Mouse (Mus musculus) lung, adult 18-20 months (tissue): ENCODE data around the gene Osmr.
A peak's percentile ranks its signal among the peaks of the same experiment; 100 is the strongest.

Experiments
- DNase-seq, 2 experiments: peaks; one replicate each; pipeline ENCODE4 v3.0.0; 2022; ENCODE audit warnings: mixed read lengths in 2 of 2

Osmr gene

DNA sequence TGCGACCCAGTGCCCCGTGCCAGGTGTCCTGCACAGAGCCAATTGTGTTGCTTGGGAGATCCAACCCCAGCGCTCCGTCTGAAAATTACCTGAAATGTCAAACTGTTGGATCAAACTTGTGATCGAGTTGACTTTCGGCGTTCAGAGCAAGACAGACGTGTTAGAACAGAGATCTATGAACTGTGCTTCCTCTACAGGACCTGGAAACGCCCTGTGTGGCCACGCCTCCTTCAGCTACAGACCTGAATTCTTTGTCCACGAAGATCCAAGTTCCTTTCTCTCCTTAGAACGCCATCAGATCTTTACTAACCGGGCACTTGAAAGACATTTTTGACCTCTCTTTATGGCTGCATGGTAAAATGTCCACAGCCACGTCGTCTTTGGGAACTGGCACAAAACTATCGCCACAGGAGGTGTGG, at the start of gene Osmr:
Osmr (minus strand) TSS at position 369 of the 419 bp plus-strand sequence.
- DNase-seq: peak; percentile 32 to 49

DNA sequence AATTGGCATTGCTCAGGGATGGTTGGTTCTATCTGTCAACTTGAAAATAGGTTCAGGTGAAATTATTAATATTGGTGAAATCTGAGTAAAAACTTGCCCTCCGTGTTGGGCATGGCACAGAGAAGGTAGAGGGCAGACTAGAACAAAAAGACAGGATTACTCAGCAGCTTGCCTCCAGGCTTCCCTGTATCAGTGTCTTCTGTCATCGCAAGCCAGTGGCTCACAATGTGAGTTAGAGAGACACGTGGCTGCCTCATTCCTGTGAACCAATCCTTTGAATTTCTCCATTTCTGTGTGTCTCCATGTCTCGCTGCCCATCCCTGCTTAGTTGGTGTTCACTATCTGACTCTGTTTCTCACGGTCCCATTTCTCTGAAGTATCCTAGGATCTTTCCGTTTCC, 44.6 kb upstream of the Osmr start:
- DNase-seq: no peak

DNA sequence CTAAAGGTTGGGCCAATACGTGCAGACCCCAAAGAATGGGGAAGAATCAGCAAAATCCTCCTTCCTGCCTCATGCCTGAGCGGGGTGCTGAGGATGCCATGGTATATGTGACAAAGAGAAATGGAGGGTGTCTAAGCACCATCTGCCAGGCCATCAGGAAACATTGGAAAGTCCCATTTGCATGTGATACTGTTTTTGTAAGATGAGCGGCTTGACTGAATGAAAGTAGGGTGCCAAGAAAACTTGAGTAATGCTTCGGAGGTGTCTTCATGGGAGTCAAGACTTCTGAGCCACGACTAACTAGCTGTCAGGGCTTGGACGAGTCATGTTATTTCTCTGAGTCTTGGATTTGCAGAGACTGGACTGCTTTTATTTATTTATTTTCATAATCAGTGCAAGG, 39.4 kb upstream of the Osmr start:
- DNase-seq: no peak

DNA sequence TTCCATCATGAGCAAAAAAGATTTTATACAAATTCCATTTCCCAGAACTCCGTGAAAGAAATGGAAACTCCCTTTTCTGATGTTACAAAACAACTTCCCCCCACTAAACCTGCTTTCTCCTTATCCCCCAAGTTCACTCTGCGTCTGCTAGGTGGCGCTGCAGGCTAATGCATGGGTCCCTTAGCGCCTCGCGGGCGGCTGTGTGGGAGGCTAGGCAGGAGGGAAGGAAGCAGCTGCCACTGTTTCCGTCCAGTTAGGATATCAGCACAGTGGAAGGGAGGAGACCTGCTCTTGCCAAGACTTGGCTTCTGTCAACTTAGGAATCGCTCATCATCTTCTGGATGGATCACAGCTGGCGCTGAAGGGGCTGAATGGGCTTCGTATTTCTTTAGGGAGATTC, 34.9 kb upstream of the Osmr start:
- DNase-seq: peak; percentile 90 to 92

DNA sequence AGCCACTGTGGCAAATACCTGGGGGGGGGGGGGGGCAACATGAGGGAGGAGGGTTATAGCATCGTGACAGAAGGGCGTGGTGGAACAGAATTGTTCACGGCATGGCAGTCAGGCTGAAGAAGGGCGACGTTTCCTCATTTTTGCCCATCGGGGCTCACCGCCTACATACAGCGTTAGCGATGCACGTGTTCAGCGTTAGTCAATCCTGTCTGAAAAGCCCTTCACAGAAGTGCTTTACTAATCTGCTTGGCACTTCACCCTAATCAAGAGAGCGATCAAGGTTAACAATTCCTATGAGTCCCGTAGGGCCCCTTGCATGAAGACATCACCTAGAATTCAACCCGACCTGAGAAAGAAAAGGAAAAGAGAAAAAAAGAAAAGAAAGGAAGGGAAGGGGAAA, 34.3 kb upstream of the Osmr start:
- peak in 1 of 2 experiments; percentile 48 for DNase-seq

DNA sequence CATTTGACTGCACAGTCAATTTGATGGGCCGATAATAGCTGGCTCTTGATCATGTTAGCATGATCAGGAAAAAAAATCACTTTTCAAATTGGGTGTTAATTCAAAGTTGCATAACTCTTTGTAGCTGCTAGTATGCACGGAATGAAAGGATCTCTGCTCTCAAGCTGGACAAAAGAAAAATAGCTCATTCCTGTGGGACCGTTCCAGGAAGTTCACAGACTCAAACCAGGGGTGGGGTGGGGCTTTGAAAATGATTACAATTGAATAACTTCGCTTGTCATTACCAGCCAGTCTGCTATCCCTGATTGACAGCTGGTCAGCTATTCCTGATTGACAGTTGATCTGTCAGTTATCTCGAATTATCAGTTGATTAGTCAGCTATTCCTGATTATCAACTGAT, 33.8 kb upstream of the Osmr start:
- DNase-seq: peak in 1 of 2 experiments; percentile 28

DNA sequence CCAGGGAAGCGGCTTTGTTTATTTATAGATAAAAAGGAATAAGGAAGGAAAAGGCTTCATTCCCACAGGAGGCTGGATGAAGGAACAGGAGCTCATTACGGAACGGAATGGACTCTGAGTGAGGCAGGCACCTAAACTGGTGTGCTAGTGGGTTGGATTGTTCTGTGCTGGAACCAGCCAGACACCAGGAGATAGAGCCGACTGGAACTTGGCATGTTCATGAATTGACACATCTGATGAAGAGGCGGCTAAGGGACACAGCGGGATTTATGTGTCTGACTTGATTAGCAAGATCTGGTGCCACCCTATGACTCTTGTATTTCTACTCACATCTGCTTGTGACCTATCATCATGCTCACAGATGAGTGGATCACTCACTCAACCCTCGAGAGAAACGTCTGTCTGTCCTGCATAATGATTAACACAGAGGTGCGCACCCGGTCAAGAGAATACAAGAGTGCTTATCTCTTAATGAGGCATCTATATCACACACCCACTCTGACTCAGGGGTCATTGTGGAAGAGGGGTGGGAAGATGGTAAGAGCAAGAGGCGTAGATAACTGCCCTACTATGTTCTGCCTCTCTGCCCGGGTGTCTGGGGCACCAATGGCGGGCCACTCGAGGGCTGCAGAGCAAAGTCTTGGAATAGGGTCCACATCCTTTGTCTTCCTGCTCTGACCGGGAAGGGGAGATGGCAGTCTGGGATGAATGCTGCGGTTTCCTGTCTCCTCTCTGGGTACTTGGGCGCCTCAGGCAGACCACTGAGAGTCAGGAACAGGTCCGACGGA, 31.7 kb upstream of the Osmr start:
- DNase-seq: no peak

DNA sequence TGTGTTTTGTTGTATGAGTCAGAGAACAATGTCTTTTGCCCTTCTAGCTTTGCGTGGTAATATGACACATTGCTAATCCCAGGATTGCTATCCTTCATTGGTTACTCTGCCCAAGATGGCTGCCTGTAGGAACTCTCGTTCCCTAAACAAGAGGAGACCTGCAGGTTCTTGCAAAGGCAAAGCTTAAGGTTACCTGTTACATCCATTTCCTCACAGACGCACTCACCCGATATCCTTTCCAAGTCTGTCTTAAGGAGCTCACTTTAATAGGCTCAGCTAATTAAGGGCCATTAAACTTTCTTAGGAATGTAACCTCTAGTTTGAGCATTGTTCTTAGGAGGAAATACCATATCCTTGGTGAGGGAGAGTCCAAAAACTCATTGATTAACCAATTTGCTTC, 31.0 kb upstream of the Osmr start:
- no peak for DNase-seq

DNA sequence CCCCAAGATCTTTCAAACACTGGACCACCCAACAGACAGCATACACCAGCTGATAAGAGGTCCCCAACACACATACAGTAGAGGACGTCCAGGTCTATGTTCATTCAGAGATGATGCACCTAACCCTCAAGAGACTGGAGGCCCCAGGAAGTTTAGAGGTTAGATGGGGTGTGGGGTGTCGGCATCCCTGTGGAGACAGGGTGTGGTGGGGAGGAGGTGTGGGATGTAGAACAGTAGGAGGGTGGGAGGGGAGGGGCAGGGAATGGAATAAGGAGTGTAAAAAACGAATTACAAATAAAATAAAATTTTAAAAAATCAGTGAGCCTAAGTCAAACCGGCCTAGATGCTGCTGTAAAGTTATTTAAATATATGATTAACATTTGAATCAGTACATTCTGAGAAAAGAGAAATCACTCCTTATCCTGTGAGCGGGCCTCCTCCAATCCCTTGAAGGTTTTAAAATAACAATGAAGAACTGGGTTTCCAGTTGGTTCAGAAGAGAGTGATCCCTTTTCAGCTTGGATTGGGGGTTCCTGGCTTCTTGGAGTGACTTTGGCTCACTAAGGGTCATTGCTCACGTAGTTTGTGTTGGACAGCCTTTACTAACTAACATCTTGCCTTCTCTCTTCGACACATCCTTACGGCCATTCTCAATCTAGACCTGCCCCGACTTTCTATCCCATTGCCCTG, 28.7 kb upstream of the Osmr start:
- no peak for DNase-seq

DNA sequence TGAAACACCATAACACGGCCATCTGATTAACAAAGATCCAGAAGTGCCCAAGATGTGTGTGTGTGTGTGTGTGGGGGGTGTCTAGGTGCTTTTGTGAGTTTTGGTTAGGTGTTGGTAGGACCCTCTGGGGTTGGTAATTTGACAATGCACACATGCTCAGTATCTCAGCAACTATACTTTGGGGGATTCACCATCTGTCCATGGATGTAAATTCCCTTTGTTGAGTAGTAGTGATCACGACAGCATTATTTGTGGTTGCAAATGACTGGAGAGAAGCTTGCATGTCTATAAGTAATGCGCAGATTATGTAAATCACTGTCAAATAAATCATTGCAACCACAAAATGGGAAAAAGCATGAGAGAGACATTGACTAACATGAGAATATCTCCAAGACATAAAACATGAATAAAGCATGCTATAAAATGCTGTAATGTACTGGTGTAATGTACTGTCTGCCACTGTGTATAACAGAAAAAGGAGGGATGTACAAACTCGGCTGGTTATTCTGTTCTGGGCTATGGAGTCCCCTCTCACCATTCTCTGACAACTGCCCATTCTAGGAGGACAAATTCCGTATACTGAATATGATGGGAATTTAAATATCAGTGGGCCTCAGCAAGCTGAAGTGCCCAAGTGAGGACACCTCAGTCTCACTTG, 27.3 kb upstream of the Osmr start:
- DNase-seq: no peak

DNA sequence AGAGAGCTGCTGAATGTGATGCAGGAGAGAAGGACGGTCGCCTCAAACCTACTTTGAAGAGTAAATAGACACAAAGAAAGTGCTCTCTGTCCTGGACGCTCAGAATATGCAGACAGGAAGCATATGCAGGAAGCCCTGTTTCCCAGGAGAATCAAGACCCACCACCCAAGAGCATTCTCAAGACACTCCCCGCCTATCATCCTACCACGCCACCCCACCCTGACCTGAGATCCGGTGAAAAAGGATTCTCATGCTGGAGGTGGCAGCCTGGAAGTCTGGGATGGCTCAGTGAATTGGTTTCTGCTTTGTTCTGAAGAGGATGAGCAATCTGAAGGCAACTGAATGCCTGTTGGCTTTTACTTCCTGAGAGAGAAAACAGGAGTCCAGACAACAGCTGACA, 26.5 kb upstream of the Osmr start:
- DNase-seq: no peak

DNA sequence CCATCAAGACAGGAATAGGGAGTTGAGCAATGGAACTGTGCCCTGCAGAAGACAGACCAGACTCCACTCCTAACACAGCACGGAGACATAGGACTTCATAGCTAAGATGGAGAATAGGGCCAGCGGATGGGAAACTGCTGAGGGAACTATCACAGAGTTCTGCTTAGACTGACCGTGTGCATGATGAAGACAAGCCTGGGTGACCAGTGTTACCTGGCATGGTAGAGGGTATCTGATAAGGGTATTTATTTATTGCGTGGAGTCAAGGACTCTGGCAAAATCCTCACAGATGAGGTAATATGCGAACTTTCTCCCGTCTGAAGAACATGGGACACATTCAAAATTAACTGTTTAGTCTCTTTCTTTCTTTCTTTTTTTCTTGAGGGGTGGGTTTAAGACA, 9.5 kb upstream of the Osmr start:
- no peak for DNase-seq

DNA sequence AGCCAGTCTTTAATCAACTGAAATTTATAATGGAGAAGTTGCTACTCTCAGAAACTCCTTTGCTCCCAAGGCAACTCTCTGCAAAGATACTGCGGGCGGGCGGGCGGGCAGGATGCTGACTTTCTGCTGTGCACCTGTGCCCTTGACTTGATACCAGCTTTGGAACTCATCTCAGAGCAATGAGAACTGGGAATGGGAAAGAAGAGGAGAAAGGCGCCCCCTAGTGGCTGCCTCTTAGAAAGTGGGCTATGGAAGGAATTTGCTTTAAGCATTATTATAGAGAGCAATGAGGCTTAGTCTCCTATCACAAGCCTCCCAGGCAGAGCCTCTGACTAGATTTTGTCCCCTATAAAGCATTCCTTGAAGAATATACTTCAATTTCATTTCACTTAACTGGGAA, 9.0 kb upstream of the Osmr start:
- peak; percentile 58 to 60 for DNase-seq

DNA sequence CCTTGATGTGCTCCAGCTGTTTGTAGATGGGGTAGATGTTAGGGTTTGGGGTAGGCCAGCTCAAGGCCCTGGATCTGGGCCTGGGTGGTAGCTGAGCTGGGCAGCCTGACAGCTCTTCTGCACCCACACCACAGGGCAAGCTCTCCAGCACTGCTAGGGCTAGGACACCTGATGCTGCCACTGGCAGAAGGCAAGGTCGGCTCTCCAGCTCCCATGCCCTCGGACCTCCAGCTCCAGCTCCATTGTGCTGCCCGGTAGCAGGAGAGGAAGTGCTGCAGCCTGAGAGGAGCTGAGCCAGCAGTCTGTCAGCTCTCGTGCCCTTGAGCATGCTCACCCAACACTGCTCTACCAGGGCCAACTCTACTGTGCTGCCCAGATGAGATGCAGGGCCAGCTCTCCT, 8.3 kb upstream of the Osmr start:
- no peak for DNase-seq

DNA sequence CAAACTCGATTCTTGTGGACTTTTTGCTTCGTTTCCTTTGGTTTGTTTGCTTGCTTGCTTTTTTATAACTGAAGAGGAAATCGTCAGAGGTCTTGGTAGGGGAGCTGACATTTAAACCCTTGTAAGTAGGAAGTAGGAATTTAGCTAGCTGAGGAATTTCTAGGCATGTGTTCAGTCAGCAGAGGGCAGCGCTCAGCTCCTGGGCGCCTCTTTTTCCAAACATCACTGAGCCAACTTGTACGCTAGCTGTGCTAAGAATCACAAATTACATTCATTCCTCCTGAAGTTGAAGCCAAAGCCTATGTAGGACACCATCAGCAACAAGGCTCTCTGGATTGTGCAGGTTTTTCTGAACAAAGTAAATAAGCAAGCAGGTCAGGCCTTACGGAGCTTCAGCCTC, 7.4 kb upstream of the Osmr start:
- peak; percentile 25 to 31 for DNase-seq

DNA sequence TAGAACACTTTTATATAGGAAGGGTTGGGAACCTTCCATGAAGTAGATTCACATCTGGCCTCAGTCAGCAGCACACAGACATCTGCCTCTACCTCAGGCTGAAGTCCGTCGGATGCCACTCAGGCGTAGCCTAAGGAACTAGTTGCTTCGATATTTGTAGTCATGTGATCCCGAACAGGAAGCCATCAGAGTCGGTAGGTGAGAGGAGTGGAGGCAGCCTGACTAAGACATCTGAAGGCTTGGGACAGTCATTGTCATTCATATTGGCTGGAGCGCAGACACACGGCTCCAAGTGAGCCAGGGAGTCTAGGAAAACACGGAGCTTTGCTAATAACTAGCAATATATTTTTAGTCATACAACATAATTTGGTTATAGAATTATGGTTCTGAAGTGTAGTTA, 6.4 kb upstream of the Osmr start:
- DNase-seq: no peak

DNA sequence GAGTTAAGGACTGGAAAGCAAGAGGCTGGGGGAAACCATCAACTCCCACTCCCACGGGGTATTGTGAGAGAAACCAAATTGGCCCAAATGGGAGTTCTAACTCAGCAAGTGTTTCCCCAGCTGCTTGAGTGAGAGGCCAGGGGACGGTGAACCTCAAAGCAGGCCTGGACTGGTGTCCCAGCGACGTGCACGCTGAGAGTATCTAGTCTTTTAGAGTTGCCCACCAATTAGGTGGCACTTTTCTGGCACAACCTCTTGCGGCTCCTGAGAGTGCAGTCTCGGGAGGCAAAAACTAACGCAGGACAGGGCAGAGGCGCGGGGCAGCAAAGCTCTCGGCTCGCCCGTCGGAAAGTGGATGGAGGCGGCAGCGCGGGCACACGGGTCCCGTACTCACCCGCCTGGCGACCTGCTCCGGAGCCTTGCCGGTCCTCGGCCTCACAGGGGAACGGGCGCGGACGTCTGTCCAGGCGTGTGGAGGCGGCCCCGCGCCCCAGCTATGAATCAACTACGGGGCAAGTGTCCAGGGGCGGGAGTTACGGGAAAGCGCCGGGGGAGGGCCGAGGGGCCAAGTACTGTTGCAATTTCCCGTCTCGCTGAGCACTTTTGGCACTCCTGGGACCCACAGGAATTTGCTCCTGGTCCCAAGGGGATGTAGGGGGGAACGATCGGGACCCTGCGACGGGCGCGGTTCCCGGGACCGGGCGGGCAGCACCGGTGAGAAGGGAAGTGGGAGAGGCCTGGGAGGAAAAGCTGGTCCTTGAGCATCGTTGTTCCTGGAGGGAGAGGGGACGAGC, 765 bp downstream of the Osmr start:
- peak; percentile 84 to 86 for DNase-seq

DNA sequence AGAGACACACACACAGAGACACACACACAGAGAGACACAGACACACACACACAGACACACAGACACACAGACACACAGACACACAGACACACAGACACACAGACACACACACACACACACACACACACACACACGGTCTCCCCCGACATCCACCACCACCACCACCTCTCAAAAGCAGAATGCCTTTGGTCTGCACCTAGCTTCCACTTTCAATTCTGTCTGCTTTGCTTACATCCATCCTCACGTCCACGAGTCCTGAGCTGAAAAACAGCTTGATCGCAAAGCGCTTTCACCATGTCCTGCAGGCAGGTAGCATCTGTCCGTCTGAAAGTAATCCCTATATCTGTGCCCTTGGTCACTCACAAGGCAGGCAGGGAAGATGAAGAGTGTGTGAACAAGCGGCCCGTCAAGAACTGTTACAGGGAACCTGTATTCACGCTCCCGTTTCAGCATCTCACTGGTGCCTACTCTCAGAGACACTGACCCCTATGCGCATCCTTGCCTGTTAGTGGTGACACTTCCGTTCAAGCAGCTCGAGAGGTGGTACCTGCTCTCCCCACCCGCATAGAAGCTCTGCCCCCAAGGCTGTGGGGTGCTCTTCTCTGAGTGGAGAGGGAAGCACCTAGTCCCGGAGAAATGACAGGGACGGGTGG, 1.5 kb downstream of the Osmr start:
- DNase-seq: peak; percentile 5 to 12

DNA sequence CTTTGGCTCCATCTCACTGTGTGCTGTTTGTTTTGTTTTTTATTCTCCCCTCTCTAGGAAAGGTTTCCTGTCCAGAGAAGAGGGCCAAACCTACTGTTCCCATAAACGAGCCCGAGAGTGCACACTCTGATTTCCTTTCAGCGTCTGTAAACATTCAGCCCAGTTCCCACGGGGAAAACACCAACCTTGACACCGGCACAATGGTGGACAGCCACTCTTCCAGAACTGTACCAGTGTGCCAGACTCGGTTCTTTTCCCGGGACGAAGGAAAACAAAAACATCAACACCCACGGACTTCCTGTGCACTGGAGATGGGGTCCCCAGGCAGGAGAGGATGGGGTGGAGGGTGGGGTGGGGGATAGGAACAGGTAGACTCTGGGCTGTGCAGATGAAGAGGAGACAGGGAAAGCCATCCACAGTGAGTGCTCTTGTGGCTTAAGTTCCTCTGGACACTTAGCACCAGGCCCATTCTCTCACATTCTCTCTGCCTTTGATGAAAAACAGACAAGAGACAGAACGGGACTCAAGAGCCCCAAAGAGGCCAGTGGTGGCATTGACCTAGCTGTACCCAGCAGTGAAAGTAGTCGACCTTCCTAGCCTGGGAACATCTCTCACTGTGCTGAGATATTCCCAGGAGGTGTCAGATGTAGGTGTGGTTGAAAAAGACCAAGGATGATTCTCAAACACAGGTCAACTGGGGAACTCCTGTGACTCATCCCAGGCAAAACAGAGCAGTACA, 3.0 kb downstream of the Osmr start:
- peak; percentile 8 to 26 for DNase-seq

DNA sequence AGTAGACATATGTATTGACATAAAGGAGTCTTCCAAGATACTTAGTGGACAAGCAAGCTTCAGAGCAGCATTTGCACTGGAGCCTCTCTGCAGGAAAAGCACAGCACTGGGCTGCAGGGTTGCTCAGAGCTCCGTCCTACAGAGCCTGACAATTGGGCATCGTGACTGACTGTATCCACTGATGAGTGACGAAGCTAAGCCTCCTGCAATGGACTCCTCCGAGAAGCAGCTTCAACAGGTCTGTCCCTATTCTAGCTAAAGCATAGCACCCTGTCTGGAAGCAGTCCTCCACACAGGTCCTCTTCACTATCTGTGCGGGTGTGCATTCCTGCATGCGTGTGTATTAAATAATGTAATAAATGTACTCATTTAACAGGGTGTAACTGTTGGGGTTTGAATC, 7.9 kb downstream of the Osmr start:
- DNase-seq: no peak

DNA sequence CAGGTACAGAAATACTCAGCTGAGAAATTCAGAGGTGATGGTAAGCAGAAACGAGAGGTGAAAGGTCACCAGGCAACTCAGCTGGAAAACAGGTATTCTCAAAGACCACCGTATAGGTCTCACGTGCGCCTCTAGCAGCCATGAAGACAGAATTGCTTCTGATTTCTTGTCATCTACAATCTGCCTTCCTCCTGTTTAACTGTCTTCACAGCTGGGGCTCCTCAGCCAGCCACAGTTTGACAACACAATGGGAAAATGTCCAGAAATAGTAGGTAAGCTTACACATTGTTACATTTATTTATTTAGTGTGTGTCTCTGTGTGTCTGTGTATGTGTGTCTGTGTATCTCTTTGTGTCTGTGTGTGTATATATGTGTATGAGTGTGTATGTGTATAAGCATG, 12.6 kb downstream of the Osmr start:
- DNase-seq: no peak

DNA sequence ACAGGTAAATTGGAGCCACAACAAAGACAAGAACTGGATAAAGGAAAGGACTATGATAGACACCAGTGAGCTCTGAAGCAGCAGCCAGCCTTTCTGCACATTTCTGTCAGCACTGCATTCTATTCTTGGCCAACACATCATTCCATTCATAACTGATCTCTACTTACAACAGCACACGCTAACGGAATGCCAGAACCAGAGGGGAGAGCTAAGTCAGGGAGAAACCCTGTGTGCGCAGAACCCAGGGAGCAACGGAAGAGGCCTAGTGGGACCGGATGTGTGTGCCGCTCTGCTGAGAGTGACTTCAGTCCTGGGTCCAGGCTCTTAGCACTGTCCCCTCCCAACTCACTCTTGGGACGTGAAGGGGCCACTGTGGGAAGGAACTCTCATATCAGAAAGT, 13.2 kb downstream of the Osmr start:
- peak in 1 of 2 experiments; percentile 27 for DNase-seq
